Mouse (Mus musculus): ENCODE data around the gene Rgs21.

Gene Rgs21

GRCm38 (mm10) chr1:144567567-144567966, at the start of gene Rgs21:
TSS of gene Rgs21 (minus strand) at chr1:144567667.
- DNase-seq (ENCODE audit: low spot score in 2 of 2) = no peak

- DNase-seq (ENCODE audit: low spot score in 2 of 2) = no peak
Observed at GRCm38 (mm10) chr1:144604071-144604470, 36.6 kb upstream of the Rgs21 start.

- no peak for DNase-seq (ENCODE audit: low spot score in 2 of 2)
Observed at GRCm38 (mm10) chr1:144602987-144603386, 35.5 kb upstream of the Rgs21 start.

- no peak for DNase-seq (ENCODE audit: low spot score in 2 of 2)
Observed at GRCm38 (mm10) chr1:144579321-144579720, 11.9 kb upstream of the Rgs21 start.

GRCm38 (mm10) chr1:144572972-144573371, 5.5 kb upstream of the Rgs21 start:
- DNase-seq (ENCODE audit: low spot score in 2 of 2) = no peak

GRCm38 (mm10) chr1:144569905-144570304, 2.4 kb upstream of the Rgs21 start:
- DNase-seq (ENCODE audit: low spot score in 2 of 2) = no peak

GRCm38 (mm10) chr1:144545142-144545541, 22.3 kb downstream of the Rgs21 start:
- DNase-seq (ENCODE audit: low spot score in 2 of 2) = no peak

- DNase-seq (ENCODE audit: low spot score in 2 of 2) = no peak
Observed at GRCm38 (mm10) chr1:144544497-144544961, 22.9 kb downstream of the Rgs21 start.

GRCm38 (mm10) chr1:144531746-144532145, 35.7 kb downstream of the Rgs21 start:
- no peak for DNase-seq (ENCODE audit: low spot score in 2 of 2)

- DNase-seq (ENCODE audit: low spot score in 2 of 2) = no peak
Observed at GRCm38 (mm10) chr1:144517878-144518426, 49.5 kb downstream of the Rgs21 start.

GRCm38 (mm10) chr1:144502241-144502640, 65.2 kb downstream of the Rgs21 start:
- DNase-seq (ENCODE audit: low spot score in 2 of 2) = no peak

- DNase-seq (ENCODE audit: low spot score in 2 of 2) = no peak
Observed at GRCm38 (mm10) chr1:144500423-144500822, 67.0 kb downstream of the Rgs21 start.

GRCm38 (mm10) chr1:144499719-144500118, 67.7 kb downstream of the Rgs21 start:
- no peak for DNase-seq (ENCODE audit: low spot score in 2 of 2)

GRCm38 (mm10) chr1:144498725-144499124, 68.7 kb downstream of the Rgs21 start:
- no peak for DNase-seq (ENCODE audit: low spot score in 2 of 2)

- no peak for DNase-seq (ENCODE audit: low spot score in 2 of 2)
Observed at GRCm38 (mm10) chr1:144498051-144498450, 69.4 kb downstream of the Rgs21 start.

GRCm38 (mm10) chr1:144493336-144493735, 74.1 kb downstream of the Rgs21 start:
- DNase-seq (ENCODE audit: low spot score in 2 of 2) = no peak

- no peak for DNase-seq (ENCODE audit: low spot score in 2 of 2)
Observed at GRCm38 (mm10) chr1:144488223-144488835, 79.1 kb downstream of the Rgs21 start.
